In the genomic region with DNA sequence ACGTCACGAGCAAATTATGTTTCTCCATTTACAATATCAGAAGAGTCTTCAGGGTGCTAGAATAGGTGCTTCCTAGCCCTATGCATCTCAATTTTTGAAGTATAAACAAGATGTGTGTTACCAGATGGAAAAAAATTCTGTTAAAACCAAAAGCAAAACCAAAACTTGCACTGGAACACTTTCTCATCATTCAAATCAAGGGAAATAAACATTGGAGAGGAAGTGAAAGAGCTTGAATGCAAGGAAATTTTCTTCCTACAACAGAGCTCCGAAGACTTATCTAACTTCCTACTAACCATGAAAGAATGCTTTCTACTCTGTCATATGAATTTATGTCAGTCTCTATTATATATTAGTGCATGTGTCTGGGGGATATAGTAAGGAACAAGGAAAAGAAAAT, we compare ENCODE assay signal across 30 mouse cellular contexts. TPM values are rescaled to one million over a fixed set of nuclear protein-coding genes. Genes with fewer than 3 reads are reported as not detected.
DNase-seq lines count a peak whose midpoint lies in the region; ATAC-seq and TF ChIP-seq lines count a peak whose summit lies in the region.
"Had no signal": no experiment of that assay in that cellular context is flagged by ENCODE, and none has a peak within 500 bp of the region (broad histone marks: within the 10 kb centered on the region; RNA-seq: fewer than 3 reads in every experiment).

No protein-coding gene starts in this region.

- no peaks in the 10 kb centered on the region for H3K79me2 ChIP-seq in heart, adult 2 months (replicated peaks; ENCODE audit: control insufficient read depth, insufficient read depth, low read length)
- H3K79me2 ChIP-seq in CH12.LX (replicated peaks; ENCODE audit: control insufficient read depth, extremely low read depth, insufficient read depth, poor library complexity, severe bottlenecking) = no peaks in the 10 kb centered on the region

- intact Hi-C loops in heart, adult 2 months (cut with DNase I) = no loop called here

- no peak for TF ChIP-seq CTCF in heart, adult 2 months (IDR thresholded peaks at IDR 0.05)
- TF ChIP-seq CTCF in lung, embryonic 14.5 days (IDR thresholded peaks at IDR 0.05; ENCODE audit: low read depth) = no peak
- TF ChIP-seq CTCF in CH12.LX (conservative IDR thresholded peaks at IDR 0.05 in 1 of 2, IDR thresholded peaks at IDR 0.05 in 1 of 2; ENCODE audit: low read depth in 2 of 2, low read length in 2 of 2) = no peak

- peak overlapping the region; percentile 11 for H3K4me3 ChIP-seq in heart, adult 2 months
- no peak overlapping the region for H3K4me3 ChIP-seq in lung, embryonic 14.5 days (ENCODE audit: low read depth, low read length)
- peak overlapping the region in 2 of 3 experiments; percentile 14 to 38 for H3K4me3 ChIP-seq in CH12.LX (replicated peaks in 1 of 3; ENCODE audit: low read depth in 2 of 3, low read length in 2 of 3, poor library complexity in 1 of 3)
- H3K4me3 ChIP-seq: embryonic facial prominence, embryonic 12.5 days; forebrain, embryonic 15.5 days; hindbrain, embryonic 12.5 days; kidney, embryonic 15.5 days; limb, embryonic 13.5 days; liver, embryonic 12.5 days; lung, embryonic 15.5 days; megakaryocyte, embryonic 14.5 days; midbrain, embryonic 12.5 days; myocyte; neural tube, embryonic 13.5 days had no signal

- no peak for TF ChIP-seq POLR2A in heart, adult 2 months (IDR thresholded peaks at IDR 0.05; ENCODE audit: insufficient read depth, low read depth, low read length)
- TF ChIP-seq POLR2A in CH12.LX (IDR thresholded peaks at IDR 0.05; ENCODE audit: low read depth, low read length) = no peak

- TF ChIP-seq EP300 in heart, adult 2 months (IDR thresholded peaks at IDR 0.05; ENCODE audit: insufficient read depth, low read depth, low read length) = no peak
- peak; percentile 83 for TF ChIP-seq EP300 in CH12.LX (IDR thresholded peaks at IDR 0.05; ENCODE audit: low read length)

- H3K27me3 ChIP-seq in heart, adult 2 months (ENCODE audit: control insufficient read depth, insufficient read depth, low read length) = no peaks in the 10 kb centered on the region
- no peaks in the 10 kb centered on the region for H3K27me3 ChIP-seq in lung, embryonic 14.5 days (ENCODE audit: insufficient read depth, low read length)
- no peaks in the 10 kb centered on the region for H3K27me3 ChIP-seq in CH12.LX (replicated peaks)
- H3K27me3 ChIP-seq: embryonic facial prominence, embryonic 12.5 days; forebrain, embryonic 15.5 days; hindbrain, embryonic 12.5 days; kidney, embryonic 15.5 days; limb, embryonic 13.5 days; liver, embryonic 12.5 days; lung, embryonic 15.5 days; megakaryocyte, embryonic 14.5 days; midbrain, embryonic 12.5 days; neural tube, embryonic 13.5 days had no signal

- peak overlapping the region; percentile 61 for H3K27ac ChIP-seq in heart, adult 2 months
- H3K27ac ChIP-seq in lung, embryonic 14.5 days (ENCODE audit: low read depth) = no peak overlapping the region
- H3K27ac ChIP-seq in CH12.LX (ENCODE audit: insufficient read depth, low read depth) = no peak overlapping the region
- H3K27ac ChIP-seq: embryonic facial prominence, embryonic 12.5 days; forebrain, embryonic 15.5 days; hindbrain, embryonic 12.5 days; kidney, embryonic 15.5 days; limb, embryonic 13.5 days; liver, embryonic 12.5 days; lung, embryonic 15.5 days; midbrain, embryonic 12.5 days; neural tube, embryonic 13.5 days had no signal

- no peak for TF ChIP-seq RAD21 in CH12.LX (IDR thresholded peaks at IDR 0.05; ENCODE audit: low read depth, low read length)

- H3K9ac ChIP-seq in heart, adult 2 months (ENCODE audit: low read depth, low read length) = no peak overlapping the region
- H3K9ac ChIP-seq in lung, embryonic 14.5 days = no peak overlapping the region
- no peak overlapping the region for H3K9ac ChIP-seq in CH12.LX (ENCODE audit: insufficient read depth, low read depth)
- H3K9ac ChIP-seq: embryonic facial prominence, embryonic 12.5 days; forebrain, embryonic 15.5 days; hindbrain, embryonic 12.5 days; kidney, embryonic 15.5 days; limb, embryonic 13.5 days; liver, embryonic 12.5 days; lung, embryonic 15.5 days; midbrain, embryonic 12.5 days; neural tube, embryonic 13.5 days had no signal

- dilution Hi-C loops in CH12.LX (cut with MboI; ENCODE audit: extremely low pct_ligation_motif_present, extremely low pct_unique_long_range_greater_than_20kb, low sequenced_read_pairs) = no loop called here

- H3K36me3 ChIP-seq in heart, adult 2 months (ENCODE audit: control insufficient read depth, insufficient read depth, low read length) = no peaks in the 10 kb centered on the region; the same call in none of the 2 replicates
- no peaks in the 10 kb centered on the region for H3K36me3 ChIP-seq in lung, embryonic 14.5 days (ENCODE audit: insufficient read depth)
- H3K36me3 ChIP-seq in CH12.LX (replicated peaks in 1 of 2; ENCODE audit: control insufficient read depth in 1 of 2, insufficient read depth in 1 of 2, low read length in 1 of 2) = no peaks in the 10 kb centered on the region
- H3K36me3 ChIP-seq: embryonic facial prominence, embryonic 12.5 days; forebrain, embryonic 15.5 days; hindbrain, embryonic 12.5 days; kidney, embryonic 15.5 days; limb, embryonic 13.5 days; liver, embryonic 12.5 days; lung, embryonic 15.5 days; midbrain, embryonic 12.5 days; neural tube, embryonic 13.5 days had no signal

- WGBS in heart, adult 2 months = 51% methylated on average over 3 of the region's 3 CpGs
- WGBS in lung, embryonic 14.5 days = 68% methylated on average over 3 of the region's 3 CpGs

- DNase-seq in heart, adult 2 months = no peak
- DNase-seq in heart, postnatal 4 days = no peak
- DNase-seq in lung, embryonic 14.5 days = peak; percentile 30
- no peak for DNase-seq in lung, postnatal 14 days
- peak; percentile 31 for DNase-seq in CH12.LX (ENCODE audit: extremely low read depth)
- DNase-seq in cerebellum, adult 11-12 months = no peak
- no peak for DNase-seq in adrenal gland, adult 8-10 months
- DNase-seq: adrenal gland, postnatal 36 days; cerebellum, adult 8-10 months; cerebellum, postnatal 25 days; gastrocnemius, postnatal 36 days; heart, postnatal 14 days; kidney, postnatal 4 days; right cerebral cortex, postnatal 4 days; thymus, adult 18-20 months; thymus, postnatal 25 days had no signal

- H3K4me2 ChIP-seq in lung, embryonic 14.5 days = no peak overlapping the region
- H3K4me2 ChIP-seq in CH12.LX (ENCODE audit: insufficient read depth, low read depth, poor library complexity, severe bottlenecking) = no peak overlapping the region
- H3K4me2 ChIP-seq: embryonic facial prominence, embryonic 12.5 days; forebrain, embryonic 15.5 days; hindbrain, embryonic 12.5 days; kidney, embryonic 15.5 days; limb, embryonic 13.5 days; liver, embryonic 12.5 days; lung, embryonic 15.5 days; midbrain, embryonic 12.5 days; neural tube, embryonic 13.5 days had no signal

- H3K9me3 ChIP-seq in lung, embryonic 14.5 days (ENCODE audit: low read depth, low read length) = no peaks in the 10 kb centered on the region
- no peaks in the 10 kb centered on the region for H3K9me3 ChIP-seq in CH12.LX (replicated peaks; ENCODE audit: low read length)
- H3K9me3 ChIP-seq: embryonic facial prominence, embryonic 12.5 days; forebrain, embryonic 15.5 days; hindbrain, embryonic 12.5 days; kidney, embryonic 15.5 days; limb, embryonic 13.5 days; liver, embryonic 12.5 days; lung, embryonic 15.5 days; megakaryocyte, embryonic 14.5 days; midbrain, embryonic 12.5 days; neural tube, embryonic 13.5 days had no signal

- H3K4me1 ChIP-seq in heart, adult 2 months (ENCODE audit: control insufficient read depth, insufficient read depth, low read length) = peaks cover 1% of the 10 kb centered on the region
- H3K4me1 ChIP-seq in lung, embryonic 14.5 days (ENCODE audit: insufficient read depth) = no peaks in the 10 kb centered on the region
- H3K4me1 ChIP-seq in CH12.LX (ENCODE audit: control insufficient read depth in 1 of 2, insufficient read depth in 2 of 2) = 0 out of 4 replicates have a peak, but pooled peaks cover 0 to under 1% of the 10 kb centered on the region in 2 experiments
- H3K4me1 ChIP-seq: forebrain, embryonic 15.5 days; hindbrain, embryonic 12.5 days; liver, embryonic 12.5 days; lung, embryonic 15.5 days; midbrain, embryonic 12.5 days; neural tube, embryonic 13.5 days had no signal

- no peak for ATAC-seq in lung, embryonic 14.5 days (ENCODE audit: insufficient read depth)
- peak; percentile 81 for ATAC-seq in megakaryocyte, adult 5-6 weeks (ENCODE audit: poor library complexity, severe bottlenecking)
- ATAC-seq: forebrain, embryonic 15.5 days; intestine, postnatal 0 days; liver, embryonic 12.5 days had no signal

- in situ Hi-C loops in CH12.LX (cut with MboI; ENCODE audit: low pct_ligation_motif_present, low pct_unique_long_range_greater_than_20kb, low sequenced_read_pairs) = no loop called here

RNA-seq across cellular contexts. Expression of gene Itga1, which starts 35.0 kb away (rescaled TPM):
- 10 to 100 TPM; 34.8 TPM for total RNA-seq in heart, adult 2 months (2021)
- polyA plus RNA-seq in heart, adult 2 months (2012; rRNA removed) = 6.8 and 14.0 TPM in 2 replicates
- 10 to 100 TPM; 82.4 to 86.8 TPM for total RNA-seq in heart, postnatal 4 days (2021)
- polyA plus RNA-seq in lung, embryonic 14.5 days (2014; fragmentation: Nextera tagmentation; extraction: Ambion mirVana) = 36.2 and 36.7 TPM in 2 replicates
- total RNA-seq in CH12.LX (2012; rRNA removed) = under 0.01 TPM in 1 of 2 replicates, not detected in the other
- total RNA-seq in CH12.LX (2014; rRNA removed) = 0.01 and 0.04 TPM in 2 replicates
- polyA plus RNA-seq in CH12.LX (2012; ENCODE audit: insufficient read length, low read depth) = 0.04 TPM in 2 replicates
- total RNA-seq in megakaryocyte, adult 5-6 weeks (2015) = 60.3 and 63.4 TPM in 2 replicates
- 45.5 and 47.2 TPM in 2 replicates for total RNA-seq in megakaryocyte, adult 5-6 weeks (2017)
- 10 to 100 TPM; 20.6 to 36.0 (median 29.8) TPM for total RNA-seq in adrenal gland, adult 8-10 months (2022)

RNA-seq across cellular contexts. Expression of gene Gm49395, which starts 35.0 kb away (rescaled TPM):
- total RNA-seq in heart, adult 2 months (2021) = 10 to 100 TPM in 1 of 2 experiments, 1 to 10 TPM in 1; 7.8 to 10.5 TPM
- polyA plus RNA-seq in heart, adult 2 months (2012; rRNA removed) = 0.64 and 2.4 TPM in 2 replicates
- 10 to 100 TPM; 25.0 to 27.5 TPM for total RNA-seq in heart, postnatal 4 days (2021)
- polyA plus RNA-seq in lung, embryonic 14.5 days (2014; fragmentation: Nextera tagmentation; extraction: Ambion mirVana) = 6.8 and 8.3 TPM in 2 replicates
- total RNA-seq in CH12.LX (2012; rRNA removed) (0.30 and 0.55 TPM in 2 replicates), CH12.LX (2014; rRNA removed) (not detected in 2 replicates)
- 0.69 and 0.71 TPM in 2 replicates for polyA plus RNA-seq in CH12.LX (2012; ENCODE audit: insufficient read length, low read depth)
- 12.9 and 14.0 TPM in 2 replicates for total RNA-seq in megakaryocyte, adult 5-6 weeks (2015)
- total RNA-seq in megakaryocyte, adult 5-6 weeks (2017) = 7.0 and 9.2 TPM in 2 replicates
- 1 to 10 TPM; 4.4 to 10.0 (median 8.7) TPM for total RNA-seq in adrenal gland, adult 8-10 months (2022)
- total RNA-seq: midbrain, postnatal 0 days had no signal

RNA-seq across cellular contexts. Expression of gene Pelo, which starts 46.8 kb away (rescaled TPM):
- 10 to 100 TPM; 15.6 to 18.0 TPM for total RNA-seq in heart, adult 2 months (2021)
- polyA plus RNA-seq in heart, adult 2 months (2012; rRNA removed) = 16.1 and 16.5 TPM in 2 replicates
- total RNA-seq in heart, postnatal 4 days (2021) = 10 to 100 TPM; 34.5 to 37.0 TPM
- polyA plus RNA-seq in lung, embryonic 14.5 days (2014; fragmentation: Nextera tagmentation; extraction: Ambion mirVana) = 6.6 and 7.0 TPM in 2 replicates
- 29.7 and 33.6 TPM in 2 replicates for total RNA-seq in CH12.LX (2012; rRNA removed)
- total RNA-seq in CH12.LX (2014; rRNA removed) = 17.5 and 18.9 TPM in 2 replicates
- polyA plus RNA-seq in CH12.LX (2012; ENCODE audit: insufficient read length, low read depth) = 43.1 and 46.0 TPM in 2 replicates
- 7.8 and 11.6 TPM in 2 replicates for total RNA-seq in megakaryocyte, adult 5-6 weeks (2015)
- 5.7 and 7.0 TPM in 2 replicates for total RNA-seq in megakaryocyte, adult 5-6 weeks (2017)
- total RNA-seq in adrenal gland, adult 8-10 months (2022) = 10 to 100 TPM; 23.6 to 29.1 (median 27.1) TPM

Comparison
In these comparisons a context has a peak if more than half of its experiments do, and no peak if none do; other contexts are left out.
1. DNase-seq: peak in lung, embryonic 14.5 days (single experiment) and CH12.LX (single experiment); none in heart, adult 2 months (0 of 2), heart, postnatal 4 days (single experiment), lung, postnatal 14 days (single experiment), cerebellum, adult 11-12 months (single experiment) and adrenal gland, adult 8-10 months (single experiment).
2. RNA of gene Itga1, which starts 35.0 kb away (total RNA-seq): 82.4 to 86.8 TPM in heart, postnatal 4 days, 45.5 to 63.4 TPM in megakaryocyte, adult 5-6 weeks, 34.8 TPM in heart, adult 2 months and 20.6 to 36.0 TPM in adrenal gland, adult 8-10 months; under 0.01 to 0.04 TPM in CH12.LX; every median in the first group is over 10 times any median in the second.